Mouse (Mus musculus): ENCODE measurements at regions not wholly inside any gene's neighbourhood (a gene's known extent, or its start where the extent isn't known, plus 50 kb on each side); places are given as distances from the start of the nearest gene placed in this dataset.

GRCm38 (mm10) chr15:96751243-96752061 is 51.9 kb upstream of the Slc38a2 start:
- TF ChIP-seq TCF12 (IDR thresholded peaks at IDR 0.05; ENCODE audit: low read depth, low read length) = no peak
- TF ChIP-seq USF1 (IDR thresholded peaks at IDR 0.05; ENCODE audit: low read depth, low read length) = no peak
- no peak for TF ChIP-seq CTCF (conservative IDR thresholded peaks at IDR 0.05 in 1 of 2, IDR thresholded peaks at IDR 0.05 in 1 of 2; ENCODE audit: low read depth in 2 of 2, low read length in 2 of 2)
- no peak for TF ChIP-seq KAT2A (IDR thresholded peaks at IDR 0.05; ENCODE audit: insufficient replicate concordance, low read length)
- no peak for TF ChIP-seq MAFK (IDR thresholded peaks at IDR 0.05; ENCODE audit: insufficient replicate concordance, low read length)
- TF ChIP-seq UBTF (IDR thresholded peaks at IDR 0.05; ENCODE audit: low read depth, low read length) = no peak
- TF ChIP-seq SMC3 (IDR thresholded peaks at IDR 0.05; ENCODE audit: low read depth, low read length) = no peak
- TF ChIP-seq ZNF384 (IDR thresholded peaks at IDR 0.05; ENCODE audit: low read depth, low read length) = no peak
- TF ChIP-seq MAX (IDR thresholded peaks at IDR 0.05; ENCODE audit: low read length) = no peak
- no peak for TF ChIP-seq POLR2A (IDR thresholded peaks at IDR 0.05; ENCODE audit: low read depth, low read length)
- no peak for TF ChIP-seq GABPA (IDR thresholded peaks at IDR 0.05; ENCODE audit: insufficient replicate concordance, low read depth, low read length)
- TF ChIP-seq RAD21 (IDR thresholded peaks at IDR 0.05; ENCODE audit: low read depth, low read length) = no peak
